Mouse (Mus musculus) granulocyte monocyte progenitor cell, adult 5-6 weeks (primary cell): ENCODE data around the gene Hspg2. TPM values are rescaled to one million over a fixed set of nuclear protein-coding genes. Genes with fewer than 3 reads are reported as not detected.

Experiments used
- ATAC-seq: replicated peaks from 2 replicates; pipeline ENCODE4 v1.8.0; 2016; ENCODE audit warnings: mild to moderate bottlenecking, moderate TSS enrichment, inconsistent platforms; ENCODE audit not compliant: poor library complexity, severe bottlenecking
- total RNA-seq, 2 experiments: library from RNA; stranded (forward) in 1 of 2; stranded (reverse) in 1 of 2; fragments of 200-712, 200-1000 nt in 1 of 2; fragments of >200 nt in 1 of 2; fragmentation: Nextera tagmentation in 1 of 2; gene quantifications; 2 replicates each; pipeline ENCODE4 v1.2.3; 2014 to 2017

Hspg2 gene
- total RNA-seq, 2 experiments from 2014 or later, result 0.05 TPM; not detected in 1

GRCm38 (mm10) chr4:137478306-137478705, 9.7 kb downstream of the Hspg2 start:
- ATAC-seq, result no peak

DNA sequence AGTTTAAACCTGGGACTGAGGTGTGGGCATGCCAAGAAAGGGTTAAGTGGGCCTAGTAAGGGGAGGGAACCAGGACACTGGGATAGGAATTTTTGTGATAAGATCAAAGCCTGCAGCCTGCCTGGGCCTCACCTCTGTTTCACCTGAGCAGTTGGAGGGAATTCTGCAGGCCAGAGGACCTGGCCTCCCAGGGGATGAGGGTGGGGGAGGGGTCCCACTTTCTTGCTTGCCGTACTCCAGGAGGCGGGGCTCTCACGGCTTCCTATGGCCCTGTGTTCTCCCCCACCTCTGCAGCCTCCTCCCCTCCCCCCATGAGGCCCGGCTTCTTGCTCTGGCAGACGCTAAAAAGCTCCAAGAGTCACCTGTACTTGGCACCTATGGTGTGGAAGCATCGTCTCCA, 11.2 kb downstream of the Hspg2 start:
- no peak for ATAC-seq

DNA sequence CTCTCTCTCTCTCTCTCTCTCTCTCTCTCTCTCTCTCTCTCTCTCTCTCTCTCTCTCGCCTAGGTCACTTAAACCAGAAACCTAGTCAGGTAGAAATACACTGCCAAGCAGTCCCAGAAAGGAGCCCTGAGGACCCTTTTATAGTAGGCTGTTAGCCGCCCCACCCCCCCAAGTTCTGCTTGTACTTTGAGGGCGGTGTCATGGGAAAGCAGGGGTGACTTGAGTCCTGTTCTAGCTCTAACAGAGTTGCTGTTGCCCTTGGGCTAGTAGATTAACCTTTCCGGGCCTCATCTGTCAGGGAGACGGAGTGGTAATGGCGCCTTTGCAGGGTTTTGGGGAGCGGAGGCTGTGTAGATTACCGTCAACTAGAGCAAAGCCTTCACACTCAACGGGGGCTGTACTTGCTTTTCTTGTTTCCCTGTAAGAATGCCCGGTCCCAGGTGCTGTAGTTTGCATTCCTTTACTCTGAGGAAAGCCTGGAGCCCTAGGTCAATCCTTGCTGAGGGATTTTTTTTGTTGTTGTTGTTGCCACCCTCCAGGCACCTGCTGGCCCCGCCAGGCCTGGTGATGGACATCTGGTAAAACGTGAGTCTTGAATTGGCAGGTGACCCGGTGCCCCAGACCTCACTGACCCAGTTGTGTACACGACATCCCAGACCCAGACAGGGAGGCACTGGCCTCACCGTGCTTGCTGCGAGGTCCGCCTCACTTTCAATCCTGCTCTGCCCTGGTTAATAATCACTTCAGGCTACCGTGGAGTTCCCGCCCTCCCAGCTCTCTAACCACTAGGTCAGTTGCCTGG, 11.8 kb downstream of the Hspg2 start:
- no peak for ATAC-seq

DNA sequence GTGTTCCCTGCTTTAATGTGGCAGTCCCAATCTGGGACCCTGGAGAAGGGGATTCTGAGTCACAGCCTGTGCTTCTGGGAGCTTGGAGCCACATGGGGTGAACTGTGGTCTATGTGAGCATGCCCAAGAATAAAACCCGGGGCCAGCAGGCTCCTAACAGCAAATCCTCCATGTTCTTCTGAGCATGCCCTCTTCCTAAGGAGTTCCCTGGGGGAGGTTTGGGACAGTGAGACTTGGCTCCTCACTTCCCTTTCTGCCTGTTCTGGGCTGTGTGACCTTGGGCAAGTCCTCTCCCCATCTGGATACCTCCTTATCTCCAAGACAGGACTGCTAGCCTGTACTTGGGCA, 12.4 kb downstream of the Hspg2 start:
- ATAC-seq, result no peak

GRCm38 (mm10) chr4:137481381-137482030, 12.9 kb downstream of the Hspg2 start:
- no peak for ATAC-seq

- ATAC-seq, result no peak
Measured at GRCm38 (mm10) chr4:137483871-137484270, 15.3 kb downstream of the Hspg2 start.

- no peak for ATAC-seq
Measured at GRCm38 (mm10) chr4:137484586-137484985, 16.0 kb downstream of the Hspg2 start.

- ATAC-seq, result no peak
Measured at GRCm38 (mm10) chr4:137485258-137485960, 16.8 kb downstream of the Hspg2 start.

- no peak for ATAC-seq
Measured at GRCm38 (mm10) chr4:137486081-137487014, 17.8 kb downstream of the Hspg2 start.

GRCm38 (mm10) chr4:137487286-137488000, 18.9 kb downstream of the Hspg2 start:
- no peak for ATAC-seq

- ATAC-seq, result no peak
Measured at GRCm38 (mm10) chr4:137488038-137488437, 19.5 kb downstream of the Hspg2 start.

- ATAC-seq, result peak; percentile 48; the same call in 1 of the 2 replicates
Measured at GRCm38 (mm10) chr4:137488571-137489303, 20.2 kb downstream of the Hspg2 start.

DNA sequence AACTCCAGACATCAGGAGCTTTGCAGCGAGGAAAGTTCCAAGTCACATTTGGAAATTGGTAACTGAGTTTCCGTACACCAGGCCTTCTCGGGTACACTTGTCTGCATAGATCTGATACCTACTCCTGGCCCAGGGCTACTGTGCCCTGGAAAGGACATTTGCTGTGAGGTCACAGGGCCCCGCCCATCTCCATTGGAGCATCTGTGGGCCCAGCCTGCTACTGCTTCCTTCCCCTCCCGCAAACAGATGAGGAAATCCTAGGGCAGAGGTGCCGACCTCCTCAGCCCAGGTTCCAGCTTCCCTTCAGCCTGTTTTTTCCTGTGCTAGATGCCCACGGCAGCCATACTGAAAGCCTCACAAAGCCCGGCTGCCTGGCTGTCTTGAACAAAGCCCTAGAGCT, 21.4 kb downstream of the Hspg2 start:
- peak; percentile 27; the same call in 1 of the 2 replicates for ATAC-seq

DNA sequence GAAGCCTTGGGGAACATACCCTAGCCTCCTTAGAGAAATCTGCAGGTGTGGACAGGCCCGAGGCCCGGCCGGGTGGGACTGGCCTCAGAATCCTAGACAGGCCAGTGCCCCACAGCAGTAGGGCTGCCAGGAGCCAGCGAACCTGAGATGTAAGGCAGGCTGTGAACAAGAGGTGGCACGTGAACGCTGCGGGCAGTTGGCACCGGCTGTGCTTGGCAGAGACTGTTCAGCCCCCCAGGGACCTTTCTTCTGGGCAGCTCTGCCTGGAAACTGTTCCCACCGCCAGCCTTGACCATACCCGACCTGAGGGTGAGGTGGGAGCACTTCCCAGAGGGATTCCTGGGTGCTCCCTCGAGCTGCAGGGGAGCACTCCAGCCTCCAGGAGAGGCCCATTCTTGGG, 24.0 kb downstream of the Hspg2 start:
- ATAC-seq, result no peak

- ATAC-seq, result no peak
Measured at GRCm38 (mm10) chr4:137493187-137493586, 24.6 kb downstream of the Hspg2 start.

DNA sequence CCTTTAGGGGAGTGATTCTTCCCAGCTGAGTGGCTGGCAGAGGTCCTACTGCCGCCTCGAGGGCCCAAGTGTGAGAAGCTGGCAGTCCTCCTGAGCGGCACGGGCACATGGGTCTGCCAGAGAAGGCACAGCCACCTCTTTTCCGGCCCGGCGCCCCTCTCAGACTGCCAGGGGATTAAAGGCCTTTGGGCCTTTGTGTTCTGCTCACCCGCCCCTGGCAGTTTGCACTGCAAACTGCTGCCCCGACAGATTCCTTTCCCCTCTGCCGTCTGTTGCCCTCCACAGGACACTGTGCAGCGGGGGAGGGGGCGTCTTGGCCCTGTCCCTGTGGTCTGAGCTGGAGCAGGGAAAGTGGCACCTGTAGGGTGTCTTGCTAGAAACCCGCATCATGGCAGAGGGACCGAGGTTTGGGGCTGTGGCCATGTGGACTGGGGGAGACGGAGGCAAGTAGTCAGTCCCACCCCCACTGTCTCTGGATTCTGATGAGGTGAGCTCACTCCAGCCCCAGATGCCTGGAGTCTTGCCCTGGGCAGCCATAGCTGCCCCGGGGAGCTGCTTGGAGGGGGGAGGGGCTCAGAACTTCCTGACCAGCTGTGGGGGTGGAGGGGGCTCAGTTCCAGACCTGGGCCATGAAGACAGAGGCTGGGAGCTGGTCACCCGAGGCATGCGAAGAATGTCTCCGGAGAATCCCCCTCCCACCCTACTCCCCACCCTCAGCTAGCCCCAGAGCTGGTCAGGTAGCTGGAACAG, 26.4 kb downstream of the Hspg2 start:
- ATAC-seq, result no peak

DNA sequence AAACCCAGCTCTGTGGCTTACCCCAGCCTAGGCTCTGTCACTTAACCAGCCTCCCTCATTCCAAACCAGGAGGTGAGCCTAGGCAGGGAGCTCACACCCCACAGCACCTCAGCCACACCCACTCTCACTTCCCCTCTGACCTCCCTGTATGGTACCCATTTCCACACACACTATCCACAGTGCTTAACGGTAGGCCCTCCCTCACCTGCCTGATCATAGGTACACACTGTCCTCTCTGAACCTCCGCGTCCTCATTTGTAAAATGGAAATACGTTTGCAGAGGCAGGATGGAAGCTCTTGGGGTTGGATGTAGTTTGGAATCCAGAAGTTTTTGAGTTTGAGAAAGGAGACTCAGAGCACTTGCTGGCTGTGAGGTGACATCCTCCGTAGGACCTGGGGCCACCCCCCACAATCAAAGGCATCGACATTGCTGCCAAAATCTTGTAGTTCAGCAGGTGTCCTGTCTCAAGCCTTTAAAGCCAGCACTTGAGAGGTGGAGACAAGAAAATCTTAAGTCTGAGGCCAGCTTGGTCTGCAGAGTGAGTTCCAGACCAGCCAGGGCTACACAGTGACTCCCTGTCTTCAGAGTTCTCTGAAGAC, 27.0 kb downstream of the Hspg2 start:
- peak; percentile 33; the same call in 1 of the 2 replicates for ATAC-seq

- ATAC-seq, result no peak
Measured at GRCm38 (mm10) chr4:137497367-137497766, 28.8 kb downstream of the Hspg2 start.
